Mouse (Mus musculus) small intestine, adult 2 months (tissue): ENCODE data around the gene Rnls.

Experiments used
- CTCF ChIP-seq: fragments of 200-500 bp; IDR thresholded peaks from 2 replicates; pipeline ENCODE4 v1.5.1; 2012; ENCODE audit warnings: low read depth, mild to moderate bottlenecking, control low read depth, inconsistent platforms, low read length, moderate library complexity, mixed read lengths; ENCODE audit not compliant: insufficient replicate concordance, insufficient read length; ENCODE audit errors: extremely low read depth
- POLR2A ChIP-seq: fragments of 200-500 bp; IDR thresholded peaks from 2 replicates; pipeline ENCODE4 v1.6.1; 2012; ENCODE audit warnings: low read depth, mild to moderate bottlenecking, control low read depth, inconsistent platforms, low read length, moderate library complexity

DNA sequence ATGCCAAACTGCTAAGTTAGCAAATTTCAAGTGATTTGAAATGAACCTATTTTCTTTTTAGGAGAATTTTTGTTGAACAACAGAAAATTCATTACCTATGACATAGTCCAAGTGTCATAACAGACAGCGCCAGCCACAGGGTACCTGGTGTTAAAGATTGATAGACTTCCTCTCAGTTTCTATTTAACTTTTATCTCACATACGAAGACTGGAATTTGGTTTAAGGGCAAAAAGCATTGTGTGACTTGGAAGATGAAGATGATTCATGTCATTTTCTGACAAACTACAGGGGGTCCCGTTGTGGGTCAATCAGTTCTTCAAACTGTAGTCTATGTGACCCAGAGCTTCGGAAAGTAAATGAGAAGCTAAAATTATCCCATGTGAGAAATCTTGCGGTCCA is 254.8 kb downstream of the Rnls start:
- TF ChIP-seq CTCF (no peak), POLR2A (no peak)
